Mouse (Mus musculus) stomach, embryonic 14.5 days (tissue): Measurements from ENCODE around the gene Lmod1. TPM values are rescaled to one million over a fixed set of nuclear protein-coding genes. Genes with fewer than 3 reads are reported as not detected.

ENCODE experiments used
- ATAC-seq: fragments of 200-750 bp; cut with Nextera tagmentation; 2 replicates; pipeline ENCODE4 v1.8.0; 2017; ENCODE audit warnings: low read depth, moderate TSS enrichment; ENCODE audit not compliant: insufficient number of reproducible peaks, insufficient read depth, low FRiP score
- H3K27ac ChIP-seq: fragments of 300-500 bp; sonication (generic); 2 replicates; pipeline ENCODE4 v1.5.1; 2014; ENCODE audit warnings: mild to moderate bottlenecking, low read length, moderate library complexity, mixed read lengths
- H3K27me3 ChIP-seq: fragments of 300-500 bp; sonication (generic); 2 replicates; pipeline ENCODE4 v1.6.1; 2014; ENCODE audit warnings: low read length, control low read depth, mixed read lengths; ENCODE audit not compliant: control insufficient read depth, insufficient read depth
- H3K36me3 ChIP-seq: fragments of 300-500 bp; sonication (generic); 2 replicates; pipeline ENCODE4 v1.6.1; 2014; ENCODE audit warnings: mild to moderate bottlenecking, control low read depth, low read length, moderate library complexity, mixed read lengths; ENCODE audit not compliant: control insufficient read depth, insufficient read depth
- H3K4me1 ChIP-seq: fragments of 300-500 bp; sonication (generic); 2 replicates; pipeline ENCODE4 v1.6.1; 2014; ENCODE audit warnings: low read length, control low read depth, mixed read lengths; ENCODE audit not compliant: control insufficient read depth, insufficient read depth
- H3K4me2 ChIP-seq: fragments of 300-500 bp; sonication (generic); replicated peaks from 2 replicates; pipeline ENCODE4 v1.6.1; 2014; ENCODE audit warnings: low read depth, low read length, control low read depth
- H3K4me3 ChIP-seq: fragments of 300-500 bp; sonication (generic); 2 replicates; pipeline ENCODE4 v1.5.1; 2014; ENCODE audit warnings: low read depth, low read length, control low read depth
- H3K9ac ChIP-seq: fragments of 300-500 bp; sonication (generic); replicated peaks from 2 replicates; pipeline ENCODE4 v1.6.1; 2014; ENCODE audit warnings: low read depth, mild to moderate bottlenecking, control low read depth, low read length, moderate library complexity, mixed read lengths
- H3K9me3 ChIP-seq: fragments of 300-500 bp; sonication (generic); 2 replicates; pipeline ENCODE4 v1.6.1; 2016; ENCODE audit warnings: low read depth, low read length, control low read depth; ENCODE audit not compliant: control insufficient read depth
- WGBS: fragments of 180-500 bp; shearing (Covaris S2); extraction: QIAGEN DNeasy Blood & Tissue Kit; methylation state at CpG from one replicate; pipeline ENCODE4 v1.1.7; 2014; 5-methylcytosine and 5-hydroxymethylcytosine counted together
- polyA plus RNA-seq: library from polyadenylated mRNA; unstranded; fragments of >200 nt; fragmentation: Nextera tagmentation; extraction: Ambion mirVana; gene quantifications from 2 replicates; pipeline ENCODE4 v1.2.1, GENCODE M21; 2014

The Lmod1 gene
- polyA plus RNA-seq, 1 experiment from 2014 or later, result 12.6 TPM

- peaks cover 10% of the 10 kb centered on the region; the same call in 1 of the 2 replicates for H3K4me1 ChIP-seq
- no peak overlapping the region for H3K27ac ChIP-seq
- no peak overlapping the region for H3K4me2 ChIP-seq
- H3K36me3 ChIP-seq, result peaks cover 19% of the 10 kb centered on the region
- no peak overlapping the region for H3K9ac ChIP-seq
- no peaks in the 10 kb centered on the region for H3K9me3 ChIP-seq
- no peaks in the 10 kb centered on the region for H3K27me3 ChIP-seq
- WGBS, result 73% methylated on average over 6 of the region's 6 CpGs
- ATAC-seq, result no peak
- H3K4me3 ChIP-seq, result no peak overlapping the region
Measured at GRCm38 (mm10) chr1:135311356-135311755, 13.3 kb upstream of the Lmod1 start.

- Histone ChIP-seq H3K27me3 (no peaks in the 10 kb centered on the region), H3K4me2 (peak overlapping the region; percentile 92), H3K4me3 (peak overlapping the region; percentile 97; the same call in 1 of the 2 replicates), H3K9me3 (no peaks in the 10 kb centered on the region), H3K4me1 (peaks cover 10% of the 10 kb centered on the region; the same call in 1 of the 2 replicates), H3K36me3 (peaks cover 12% of the 10 kb centered on the region), H3K27ac (no peak overlapping the region), H3K9ac (peak overlapping the region; percentile 97; the same call in 1 of the 2 replicates)
- no peak for ATAC-seq
- WGBS, result 75% methylated on average over 4 of the region's 4 CpGs
Measured at GRCm38 (mm10) chr1:135312201-135312600, 12.4 kb upstream of the Lmod1 start.

GRCm38 (mm10) chr1:135313284-135314031 is 11.1 kb upstream of the Lmod1 start, which contains the start of gene Timm17a:
Timm17a (minus strand) TSS chr1:135313778.
- peaks cover under 1% of the 10 kb centered on the region; the same call in 1 of the 2 replicates for H3K36me3 ChIP-seq
- H3K4me2 ChIP-seq, result peak within 1 kb of the TSS; percentile 92
- H3K27ac ChIP-seq, result peak within 1 kb of the TSS; percentile 72
- no peaks in the 10 kb centered on the region for H3K27me3 ChIP-seq
- H3K9ac ChIP-seq, result peak within 1 kb of the TSS; percentile 97
- WGBS, result under 1% methylated on average over 51 of the region's 51 CpGs
- peak; percentile 99 for ATAC-seq
- H3K4me3 ChIP-seq, result peak within 1 kb of the TSS; percentile 97
- peaks cover 10% of the 10 kb centered on the region; the same call in 1 of the 2 replicates for H3K4me1 ChIP-seq
- H3K9me3 ChIP-seq, result no peaks in the 10 kb centered on the region

- H3K27me3 ChIP-seq, result no peaks in the 10 kb centered on the region
- ATAC-seq, result no peak
- 68% methylated on average over 7 of the region's 7 CpGs for WGBS
- H3K9me3 ChIP-seq, result no peaks in the 10 kb centered on the region
- H3K4me2 ChIP-seq, result no peak overlapping the region
- H3K36me3 ChIP-seq, result no peaks in the 10 kb centered on the region
- H3K9ac ChIP-seq, result no peak overlapping the region
- no peak overlapping the region for H3K4me3 ChIP-seq
- H3K27ac ChIP-seq, result peak overlapping the region; percentile 82; the same call in 1 of the 2 replicates
- H3K4me1 ChIP-seq, result 0 out of 2 replicates have a peak, but pooled peaks cover 8% of the 10 kb centered on the region
Measured at GRCm38 (mm10) chr1:135323367-135323901, 1.2 kb upstream of the Lmod1 start.

- Histone ChIP-seq H3K9ac (no peak overlapping the region), H3K4me2 (peak overlapping the region; percentile 35)
- 76% methylated on average over 2 of the region's 2 CpGs for WGBS
Measured at GRCm38 (mm10) chr1:135325934-135326333, 1.3 kb downstream of the Lmod1 start.

GRCm38 (mm10) chr1:135328368-135328767 is 3.8 kb downstream of the Lmod1 start:
- Histone ChIP-seq H3K9me3 (no peaks in the 10 kb centered on the region), H3K4me1 (0 out of 2 replicates have a peak, but pooled peaks cover 11% of the 10 kb centered on the region), H3K27me3 (no peaks in the 10 kb centered on the region), H3K27ac (no peak overlapping the region), H3K9ac (no peak overlapping the region), H3K4me3 (no peak overlapping the region), H3K36me3 (no peaks in the 10 kb centered on the region), H3K4me2 (no peak overlapping the region)
- WGBS, result 49% methylated on average over 5 of the region's 5 CpGs
- ATAC-seq, result no peak

More at GRCm38 (mm10) chr1:135325934-135326333, 1.3 kb downstream of the Lmod1 start:
- H3K4me3 ChIP-seq, result peak overlapping the region; percentile 24
- ATAC-seq, result no peak
- no peaks in the 10 kb centered on the region for H3K27me3 ChIP-seq
- H3K27ac ChIP-seq, result no peak overlapping the region
- H3K4me1 ChIP-seq, result 0 out of 2 replicates have a peak, but pooled peaks cover 10% of the 10 kb centered on the region
- H3K9me3 ChIP-seq, result no peaks in the 10 kb centered on the region
- H3K36me3 ChIP-seq, result no peaks in the 10 kb centered on the region

- Histone ChIP-seq H3K9ac (no peak overlapping the region), H3K27me3 (no peaks in the 10 kb centered on the region), H3K36me3 (no peaks in the 10 kb centered on the region), H3K4me1 (0 out of 2 replicates have a peak, but pooled peaks cover 6% of the 10 kb centered on the region), H3K4me3 (no peak overlapping the region), H3K9me3 (no peaks in the 10 kb centered on the region), H3K27ac (no peak overlapping the region), H3K4me2 (no peak overlapping the region)
- ATAC-seq, result no peak
- WGBS, result 63% methylated on average over 6 of the region's 6 CpGs
Measured at GRCm38 (mm10) chr1:135330578-135330977, 6.0 kb downstream of the Lmod1 start.

GRCm38 (mm10) chr1:135341947-135342346 is 17.3 kb downstream of the Lmod1 start:
- no peak overlapping the region for H3K27ac ChIP-seq
- 42% methylated on average over 8 of the region's 8 CpGs for whole genome bisulfite sequencing
- H3K4me2 ChIP-seq, result no peak overlapping the region
- H3K27me3 ChIP-seq, result no peaks in the 10 kb centered on the region
- H3K4me3 ChIP-seq, result no peak overlapping the region
- no peaks in the 10 kb centered on the region for H3K36me3 ChIP-seq
- ATAC-seq, result no peak
- H3K9me3 ChIP-seq, result no peaks in the 10 kb centered on the region
- H3K9ac ChIP-seq, result no peak overlapping the region
- H3K4me1 ChIP-seq, result peaks cover 5% of the 10 kb centered on the region; the same call in 1 of the 2 replicates
